Mouse (Mus musculus) MEL (cell line): Measurements from ENCODE around the gene Erc2. TPM values are rescaled to one million over a fixed set of nuclear protein-coding genes. Genes with fewer than 3 reads are reported as not detected.

Experiments used
- DNase-seq: peaks from one replicate; pipeline ENCODE4 v3.0.0; 2011; ENCODE audit warnings: low read depth, low spot score
- H3K27ac ChIP-seq: 2 replicates; pipeline ENCODE4 v1.5.1; 2012; ENCODE audit warnings: low read depth, mild to moderate bottlenecking, control low read depth, low read length, moderate library complexity; ENCODE audit not compliant: control insufficient read depth
- H3K27me3 ChIP-seq, 2 experiments: fragments of 150-350 bp in 1 of 2; sonication (generic) in 1 of 2; 2 replicates each; pipeline ENCODE4 v1.6.1; 2012; ENCODE audit warnings: low read length in 2 of 2, mild to moderate bottlenecking in 2 of 2, improper control_type of control experiment in 1 of 2, moderate library complexity in 1 of 2; ENCODE audit not compliant: insufficient read depth in 2 of 2, control insufficient read depth in 1 of 2
- H3K36me3 ChIP-seq, 2 experiments: 2 replicates each; pipeline ENCODE4 v1.6.1; 2012 to 2014; ENCODE audit warnings: low read length in 2 of 2, improper control_type of control experiment in 1 of 2, inconsistent platforms in 1 of 2, mild to moderate bottlenecking in 1 of 2; ENCODE audit not compliant: insufficient read depth in 2 of 2, control insufficient read depth in 1 of 2
- H3K4me1 ChIP-seq, 2 experiments: fragments of 150-350 bp in 1 of 2; sonication (generic) in 1 of 2; 2 replicates each; pipeline ENCODE4 v1.6.1; 2012; ENCODE audit warnings: low read length in 2 of 2, improper control_type of control experiment in 1 of 2, mild to moderate bottlenecking in 1 of 2; ENCODE audit not compliant: insufficient read depth in 2 of 2, control insufficient read depth in 1 of 2
- H3K4me3 ChIP-seq, 2 experiments: fragments of 150-350 bp in 1 of 2; sonication (generic) in 1 of 2; 2 replicates each; pipeline ENCODE4 v1.5.1; 2012; ENCODE audit warnings: low read depth in 2 of 2, low read length in 2 of 2, mild to moderate bottlenecking in 2 of 2, moderate library complexity in 2 of 2, control low read depth in 1 of 2, improper control_type of control experiment in 1 of 2; ENCODE audit not compliant: control insufficient read depth in 1 of 2, insufficient read depth in 1 of 2
- H3K79me2 ChIP-seq: 2 replicates; pipeline ENCODE4 v1.6.1; 2012; ENCODE audit warnings: mild to moderate bottlenecking, low read length, moderate library complexity; ENCODE audit not compliant: control insufficient read depth, poor library complexity, insufficient read depth
- H3K9ac ChIP-seq: 2 replicates; pipeline ENCODE4 v1.6.1; 2012; ENCODE audit warnings: low read depth, mild to moderate bottlenecking, control low read depth, low read length, moderate library complexity; ENCODE audit not compliant: control insufficient read depth, poor library complexity, severe bottlenecking
- H3K9me3 ChIP-seq: fragments of 150-350 bp; sonication (generic); replicated peaks from 2 replicates; pipeline ENCODE4 v1.6.1; 2012; ENCODE audit warnings: mild to moderate bottlenecking, low read length, improper control_type of control experiment, moderate library complexity; ENCODE audit not compliant: insufficient read depth
- BHLHE40 ChIP-seq: IDR thresholded peaks from 2 replicates; pipeline ENCODE4 v1.6.1; 2012; ENCODE audit warnings: low read depth, mild to moderate bottlenecking, inconsistent platforms, low read length, improper control_type of control experiment, borderline replicate concordance
- CHD1 ChIP-seq: IDR thresholded peaks from 2 replicates; pipeline ENCODE4 v1.6.1; 2012; ENCODE audit warnings: low read depth, mild to moderate bottlenecking, inconsistent platforms, low read length, improper control_type of control experiment
- E2F4 ChIP-seq: IDR thresholded peaks from 2 replicates; pipeline ENCODE4 v1.6.1; 2011; ENCODE audit warnings: low read depth, low read length, improper control_type of control experiment, borderline replicate concordance
- ETS1 ChIP-seq: IDR thresholded peaks from 2 replicates; pipeline ENCODE4 v1.6.1; 2012; ENCODE audit warnings: low read depth, mild to moderate bottlenecking, inconsistent platforms, low read length, improper control_type of control experiment, moderate library complexity
- KAT2A ChIP-seq: conservative IDR thresholded peaks from 2 replicates; pipeline ENCODE4 v1.6.1; 2012; ENCODE audit warnings: low read depth, low read length, improper control_type of control experiment, inconsistent platforms
- MAFK ChIP-seq: IDR thresholded peaks from 2 replicates; pipeline ENCODE4 v1.6.1; 2011; ENCODE audit warnings: low read depth, mild to moderate bottlenecking, low read length, improper control_type of control experiment, borderline replicate concordance
- MAX ChIP-seq: IDR thresholded peaks from 2 replicates; pipeline ENCODE4 v1.6.1; 2011; ENCODE audit warnings: low read length, improper control_type of control experiment
- MAZ ChIP-seq: IDR thresholded peaks from 2 replicates; pipeline ENCODE4 v1.6.1; 2012; ENCODE audit warnings: low read depth, mild to moderate bottlenecking, inconsistent platforms, low read length, improper control_type of control experiment
- MEF2A ChIP-seq: IDR thresholded peaks from 2 replicates; pipeline ENCODE4 v1.6.1; 2014; ENCODE audit warnings: low read depth, mild to moderate bottlenecking, inconsistent platforms, low read length, improper control_type of control experiment; ENCODE audit not compliant: poor library complexity, insufficient replicate concordance, severe bottlenecking; ENCODE audit errors: extremely low read depth
- MYC ChIP-seq: IDR thresholded peaks from 2 replicates; pipeline ENCODE4 v1.6.1; 2011; ENCODE audit warnings: low read depth, mild to moderate bottlenecking, low read length, improper control_type of control experiment, moderate library complexity
- SMC3 ChIP-seq: IDR thresholded peaks from 2 replicates; pipeline ENCODE4 v1.6.1; 2011; ENCODE audit warnings: low read depth, low read length, improper control_type of control experiment
- TAL1 ChIP-seq: IDR thresholded peaks from 2 replicates; pipeline ENCODE4 v1.6.1; 2012; ENCODE audit warnings: mild to moderate bottlenecking, inconsistent platforms, low read length, moderate library complexity, mixed read lengths
- UBTF ChIP-seq: IDR thresholded peaks from 2 replicates; pipeline ENCODE4 v1.6.1; 2012; ENCODE audit warnings: low read depth, mild to moderate bottlenecking, inconsistent platforms, low read length, improper control_type of control experiment, moderate library complexity, borderline replicate concordance; ENCODE audit not compliant: insufficient read depth
- USF1 ChIP-seq: IDR thresholded peaks from 2 replicates; pipeline ENCODE4 v1.6.1; 2014; ENCODE audit warnings: low read depth, mild to moderate bottlenecking, inconsistent platforms, low read length, improper control_type of control experiment, moderate library complexity
- ZKSCAN1 ChIP-seq: IDR thresholded peaks from 2 replicates; pipeline ENCODE4 v1.6.1; 2012; ENCODE audit warnings: low read depth, mild to moderate bottlenecking, inconsistent platforms, low read length, improper control_type of control experiment, moderate library complexity
- ZNF384 ChIP-seq: IDR thresholded peaks from 2 replicates; pipeline ENCODE4 v1.6.1; 2012; ENCODE audit warnings: low read depth, mild to moderate bottlenecking, inconsistent platforms, low read length, improper control_type of control experiment
- polyA plus RNA-seq, 2 experiments: library from polyadenylated mRNA; stranded (reverse) in 1 of 2; unstranded in 1 of 2; fragments of >175 nt in 1 of 2; fragments of >200 nt in 1 of 2; gene quantifications; 2 replicates each; pipeline versions ENCODE4 v1.2.1 to v1.2.4; 2012; ENCODE audit warnings: low replicate concordance in 2 of 2, low read depth in 1 of 2; ENCODE audit not compliant: insufficient read length in 2 of 2, insufficient read depth in 1 of 2, missing spikeins in 1 of 2
- total RNA-seq: library from RNA; depleted of rRNA; stranded (reverse); fragments of 300-350 nt; gene quantifications from 2 replicates; pipeline ENCODE4 v1.2.3, GENCODE M21; 2012

Gene Erc2
- total and polyA plus RNA-seq, 3 experiments, result not detected

DNA sequence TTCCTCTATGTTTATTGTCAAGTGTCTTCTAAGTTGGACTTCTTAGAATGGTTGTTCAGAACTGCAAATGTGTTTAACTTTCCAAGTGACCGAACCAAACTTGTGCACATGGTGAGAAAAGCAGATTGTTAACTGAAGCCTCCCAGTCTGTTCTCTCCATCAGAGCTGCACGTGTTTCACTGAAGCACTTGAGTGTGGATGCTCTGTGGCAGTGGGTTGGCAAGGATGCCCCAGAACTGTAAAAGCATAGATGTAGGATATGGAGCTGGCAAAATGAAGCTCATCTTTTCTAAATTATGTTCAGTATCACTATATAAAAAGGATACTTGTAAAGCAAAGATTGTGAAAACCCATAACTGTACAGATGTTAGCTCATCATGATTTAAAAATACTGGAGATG, 645.1 kb downstream of the Erc2 start:
- H3K9me3 ChIP-seq, result no peaks in the 10 kb centered on the region
- DNase-seq, result no peak
- TF ChIP-seq ZNF384 (no peak), USF1 (no peak), CHD1 (no peak), KAT2A (no peak), MAFK (no peak), TAL1 (no peak), SMC3 (no peak), UBTF (no peak), MYC (no peak), ZKSCAN1 (no peak), MAZ (no peak)

GRCm38 (mm10) chr14:28271846-28272245, 649.6 kb downstream of the Erc2 start:
- Histone ChIP-seq H3K79me2 (no peaks in the 10 kb centered on the region), H3K9ac (no peak overlapping the region), H3K27me3 (no peaks in the 10 kb centered on the region), H3K27ac (no peak overlapping the region), H3K9me3 (no peaks in the 10 kb centered on the region), H3K4me1 (no peaks in the 10 kb centered on the region), H3K4me3 (no peak overlapping the region), H3K36me3 (no peaks in the 10 kb centered on the region)
- TF ChIP-seq MAX, result no peak
- no peak for TF ChIP-seq MEF2A
- no peak for TF ChIP-seq ETS1
- TF ChIP-seq BHLHE40, result no peak
- DNase-seq, result no peak

More for the DNA sequence above, 645.1 kb downstream of the Erc2 start:
- H3K27ac ChIP-seq, result no peak overlapping the region
- H3K79me2 ChIP-seq, result no peaks in the 10 kb centered on the region
- no peak overlapping the region for H3K4me3 ChIP-seq
- H3K9ac ChIP-seq, result no peak overlapping the region
- H3K4me1 ChIP-seq, result no peaks in the 10 kb centered on the region
- H3K36me3 ChIP-seq, result no peaks in the 10 kb centered on the region
- H3K27me3 ChIP-seq, result no peaks in the 10 kb centered on the region

DNA sequence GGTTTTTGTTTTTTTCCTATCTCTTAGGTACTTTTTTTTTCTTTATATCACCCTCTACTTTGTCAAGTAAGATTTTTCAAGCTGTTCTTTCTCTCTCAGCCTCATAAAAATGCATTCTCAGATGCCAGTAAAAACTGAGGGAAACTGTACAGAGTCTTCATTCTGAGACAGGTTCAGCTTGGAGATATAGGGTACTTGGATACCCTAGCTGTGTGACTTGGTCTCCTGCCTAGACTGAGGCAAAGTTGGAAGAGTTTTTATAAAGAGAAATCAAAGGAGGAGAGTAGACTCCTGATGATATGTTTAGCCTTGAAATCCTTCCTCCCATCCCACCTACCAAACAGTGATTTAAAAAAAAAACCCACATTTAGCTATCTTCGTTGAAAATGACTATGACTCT, 651.4 kb downstream of the Erc2 start:
- TF ChIP-seq E2F4 (no peak), TAL1 (no peak)
- Histone ChIP-seq H3K9ac (no peak overlapping the region), H3K4me1 (no peaks in the 10 kb centered on the region), H3K4me3 (no peak overlapping the region), H3K27me3 (no peaks in the 10 kb centered on the region), H3K27ac (no peak overlapping the region), H3K9me3 (no peaks in the 10 kb centered on the region), H3K79me2 (no peaks in the 10 kb centered on the region), H3K36me3 (no peaks in the 10 kb centered on the region)
- DNase-seq, result no peak
